Mouse (Mus musculus) embryo, embryonic 10 days (tissue): ENCODE results near the gene Gabarapl2.

Experiments used
- DNase-seq: peaks from one replicate; pipeline ENCODE4 v3.0.0-alpha.2; 2015; ENCODE audit warnings: low spot score

Gene Gabarapl2

GRCm38 (mm10) chr8:111940171-111941100 is at the start of gene Gabarapl2:
Gene Gabarapl2 (plus strand): TSS chr8:111940703.
- DNase-seq: peak; percentile 99

DNA sequence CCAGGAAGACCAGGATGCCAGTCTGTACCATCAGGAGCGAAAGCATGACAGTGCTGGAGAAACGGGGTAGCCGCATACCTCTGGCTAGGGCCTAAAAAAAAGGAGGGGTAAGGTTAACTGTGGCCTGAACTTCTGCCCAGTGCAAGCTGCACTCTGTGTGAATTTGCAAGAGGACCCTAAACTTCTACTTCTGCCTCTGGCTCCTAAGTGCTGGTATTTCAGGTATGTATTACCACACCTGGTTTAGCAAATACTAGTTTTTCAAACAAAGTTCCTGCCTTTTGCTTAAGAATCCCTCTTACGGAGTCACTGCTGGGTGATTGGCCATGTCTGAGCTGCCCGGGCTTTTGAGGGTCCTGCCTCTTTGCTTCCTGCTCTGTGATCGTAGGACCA is 49.6 kb upstream of the Gabarapl2 start:
- no peak for DNase-seq

GRCm38 (mm10) chr8:111891983-111892382 is 48.5 kb upstream of the Gabarapl2 start:
- DNase-seq: no peak

- no peak for DNase-seq
These were observed 47.9 kb upstream of the Gabarapl2 start for GRCm38 (mm10) chr8:111892615-111893014.

GRCm38 (mm10) chr8:111894955-111895354 is 45.5 kb upstream of the Gabarapl2 start:
- DNase-seq: no peak

DNA sequence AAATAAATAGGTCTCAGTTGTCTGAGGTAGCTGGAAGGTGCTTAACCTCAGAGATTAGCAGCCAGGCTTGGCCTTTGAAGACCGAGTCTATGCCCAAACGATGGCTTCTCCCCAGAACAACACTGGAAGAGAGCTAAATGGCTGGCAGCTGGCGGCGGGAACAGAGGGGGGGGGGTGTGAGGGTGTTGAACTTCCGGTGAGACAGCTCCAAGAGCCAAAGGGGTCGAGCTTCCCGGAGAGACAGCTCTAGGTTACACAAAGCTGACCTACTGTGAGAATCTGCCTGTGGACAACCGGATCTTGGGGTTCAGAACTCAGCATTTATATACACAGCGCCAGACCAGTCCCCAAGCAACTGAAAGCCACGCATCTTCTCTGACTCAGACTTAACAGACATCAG is 41.9 kb upstream of the Gabarapl2 start:
- no peak for DNase-seq

GRCm38 (mm10) chr8:111902080-111902479 is 38.4 kb upstream of the Gabarapl2 start:
- peak; percentile 74 for DNase-seq

- no peak for DNase-seq
These were observed 34.9 kb upstream of the Gabarapl2 start for GRCm38 (mm10) chr8:111905500-111906121.

GRCm38 (mm10) chr8:111909621-111910450 is 30.7 kb upstream of the Gabarapl2 start, which contains the start of gene Chst5:
Gene Chst5 (minus strand): TSS chr8:111910447.
- DNase-seq: peak; percentile 43

DNA sequence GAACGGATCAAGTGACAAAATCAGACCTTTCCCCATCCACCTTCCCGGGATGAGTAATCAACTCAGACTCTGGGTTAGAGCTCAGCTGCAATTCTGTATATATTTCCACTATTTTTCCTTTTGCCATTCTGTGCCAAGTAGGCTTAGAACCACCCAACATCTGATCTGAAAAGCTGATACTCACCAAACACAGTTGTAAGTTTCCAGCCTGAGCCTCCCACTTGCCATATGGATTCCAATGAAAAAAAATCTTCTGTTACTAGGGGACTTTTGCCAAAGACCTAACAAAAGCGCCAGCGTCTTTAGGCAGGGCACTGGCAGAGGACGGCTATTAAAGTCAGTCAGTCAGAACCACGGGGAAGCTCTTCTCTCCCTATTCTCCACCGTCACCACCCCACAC is 28.9 kb upstream of the Gabarapl2 start:
- DNase-seq: no peak

DNA sequence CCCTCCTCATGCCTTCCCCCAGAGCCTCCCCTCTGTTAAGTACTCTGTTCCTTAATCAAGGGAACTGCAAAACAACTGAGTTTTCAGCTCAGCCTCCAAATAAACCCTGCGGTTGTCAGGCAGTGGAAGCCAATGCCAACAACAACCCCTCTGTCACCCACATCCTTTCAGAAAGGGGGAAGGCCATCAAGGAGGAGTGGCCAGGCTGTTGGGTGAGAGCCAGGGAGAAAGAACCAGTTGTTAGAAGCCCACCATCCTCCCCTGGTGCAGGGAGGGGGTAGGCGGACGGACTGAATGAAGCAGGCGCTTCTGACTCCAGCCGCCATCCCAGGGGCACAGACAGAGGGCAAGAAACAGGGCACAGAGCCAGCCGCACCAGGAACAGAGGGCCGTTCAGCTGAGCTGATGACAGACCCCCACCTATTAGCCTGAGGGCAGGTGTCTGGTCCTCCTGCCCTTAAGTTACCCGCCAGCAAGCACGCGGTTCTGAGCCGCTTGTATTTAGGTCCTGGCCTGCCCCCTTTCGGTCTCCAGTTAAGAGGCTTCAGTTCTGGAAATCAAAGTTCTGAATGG is 27.6 kb upstream of the Gabarapl2 start:
- peak; percentile 52 for DNase-seq

DNA sequence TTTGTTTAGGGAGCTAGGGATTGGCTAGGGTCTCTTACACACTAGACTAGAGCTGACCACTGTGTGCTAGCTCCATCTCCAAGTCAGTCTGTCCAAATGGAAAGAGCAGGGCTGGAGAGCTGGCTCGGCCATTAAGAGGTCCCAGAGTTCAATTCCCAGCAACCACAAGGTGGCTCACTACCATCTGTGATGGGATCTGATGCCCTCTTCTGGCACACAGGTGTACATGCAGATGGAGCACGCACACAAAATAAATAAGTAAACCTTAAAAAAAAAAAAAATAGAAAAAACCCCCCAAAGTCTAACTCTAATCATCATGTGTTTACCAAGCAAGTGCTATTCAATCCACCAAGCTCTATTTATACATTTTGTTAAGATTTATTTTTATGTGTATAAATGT is 20.8 kb upstream of the Gabarapl2 start:
- DNase-seq: no peak

DNA sequence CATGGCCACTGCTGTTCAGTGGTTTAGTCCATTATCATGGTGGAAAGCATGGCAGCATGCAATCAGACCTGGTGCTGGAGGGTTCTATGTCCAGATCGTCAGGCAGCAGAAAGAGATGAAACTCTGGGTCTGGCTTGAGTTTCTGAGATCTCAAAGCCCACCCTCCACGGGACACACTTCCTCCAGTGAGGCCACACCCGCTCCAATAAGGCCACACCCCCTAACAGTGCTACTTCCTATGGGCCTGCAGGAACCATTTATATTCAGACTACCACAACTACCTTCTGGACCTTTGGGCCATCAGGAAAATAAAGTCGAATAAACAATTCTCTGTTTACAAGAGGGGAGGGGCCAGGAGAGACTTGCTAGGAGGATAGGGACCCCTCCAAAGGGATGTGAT is 19.5 kb upstream of the Gabarapl2 start:
- DNase-seq: no peak

DNA sequence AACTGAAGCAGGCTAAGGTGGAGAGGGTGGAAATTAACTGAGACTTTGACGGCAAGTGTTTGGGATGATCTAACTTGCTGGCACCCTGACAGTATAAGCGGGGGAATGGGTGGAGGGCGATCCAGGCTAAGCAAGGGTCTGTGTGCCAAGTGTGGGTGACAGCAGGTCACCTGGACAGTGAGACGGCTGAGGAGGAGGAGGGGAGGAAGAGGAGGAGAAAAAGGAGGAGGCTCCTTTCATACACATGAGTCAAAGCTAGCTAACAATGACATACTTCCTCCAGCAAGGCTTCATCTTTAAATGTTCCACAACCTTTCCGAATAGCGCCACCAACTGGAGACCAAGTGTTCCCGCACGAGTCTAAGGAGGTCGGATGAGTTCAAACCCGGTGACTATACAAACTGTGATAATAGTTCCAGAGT is 17.1 kb upstream of the Gabarapl2 start:
- DNase-seq: peak; percentile 79

- DNase-seq: no peak
These were observed 15.5 kb upstream of the Gabarapl2 start for GRCm38 (mm10) chr8:111924976-111925375.

DNA sequence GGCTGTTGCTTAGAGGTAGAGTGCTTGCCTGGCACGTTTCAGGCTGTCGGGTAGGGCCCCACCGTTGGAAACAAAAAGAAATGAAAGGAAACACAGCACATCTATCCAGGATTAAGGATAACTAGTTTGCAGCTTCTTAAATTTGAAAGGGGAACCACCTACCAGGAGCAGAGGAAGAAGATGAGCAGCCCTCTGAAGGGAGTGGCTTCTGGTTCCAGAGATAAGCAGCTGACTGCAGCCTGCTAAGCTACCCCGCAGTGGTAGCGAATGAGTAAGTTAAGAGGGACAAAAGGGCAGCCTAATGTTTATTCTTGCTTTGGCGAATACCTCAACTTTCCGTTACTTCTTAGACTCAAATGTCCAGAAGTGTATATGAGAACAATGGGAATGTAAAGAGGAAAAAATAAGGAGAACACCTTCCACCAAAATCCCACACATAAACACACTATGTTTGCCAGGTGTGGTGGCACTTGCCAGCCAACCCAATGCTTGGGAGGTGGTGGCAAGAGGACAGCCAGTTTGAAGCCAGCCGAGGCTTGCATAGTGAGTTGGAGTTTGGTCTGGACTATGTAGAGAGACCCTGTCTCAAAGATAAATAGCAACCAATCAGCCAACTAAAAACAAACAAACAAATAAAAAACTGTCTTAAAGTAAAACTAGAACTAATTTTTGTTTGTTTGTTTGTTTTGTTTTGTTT is 10.7 kb upstream of the Gabarapl2 start:
- no peak for DNase-seq

DNA sequence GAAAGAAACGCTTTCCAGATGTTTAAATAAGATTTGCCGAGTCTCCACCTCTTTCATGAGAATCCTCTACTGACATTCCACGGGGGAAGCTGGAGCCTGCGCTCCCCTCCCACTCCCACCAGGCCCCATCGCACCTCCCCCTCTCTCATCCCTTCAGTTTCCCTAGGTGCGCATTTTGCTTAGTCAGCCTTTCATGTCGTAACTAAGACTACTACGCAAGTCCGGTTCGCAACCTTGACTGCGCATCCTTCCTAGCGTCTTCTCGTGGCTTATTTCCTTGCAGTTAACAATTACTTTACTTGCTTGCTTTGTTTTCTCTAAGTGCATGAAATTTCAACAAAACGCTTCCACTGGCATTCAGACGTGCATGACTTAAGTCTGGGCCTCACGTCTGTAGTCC is 8.8 kb upstream of the Gabarapl2 start:
- DNase-seq: no peak

DNA sequence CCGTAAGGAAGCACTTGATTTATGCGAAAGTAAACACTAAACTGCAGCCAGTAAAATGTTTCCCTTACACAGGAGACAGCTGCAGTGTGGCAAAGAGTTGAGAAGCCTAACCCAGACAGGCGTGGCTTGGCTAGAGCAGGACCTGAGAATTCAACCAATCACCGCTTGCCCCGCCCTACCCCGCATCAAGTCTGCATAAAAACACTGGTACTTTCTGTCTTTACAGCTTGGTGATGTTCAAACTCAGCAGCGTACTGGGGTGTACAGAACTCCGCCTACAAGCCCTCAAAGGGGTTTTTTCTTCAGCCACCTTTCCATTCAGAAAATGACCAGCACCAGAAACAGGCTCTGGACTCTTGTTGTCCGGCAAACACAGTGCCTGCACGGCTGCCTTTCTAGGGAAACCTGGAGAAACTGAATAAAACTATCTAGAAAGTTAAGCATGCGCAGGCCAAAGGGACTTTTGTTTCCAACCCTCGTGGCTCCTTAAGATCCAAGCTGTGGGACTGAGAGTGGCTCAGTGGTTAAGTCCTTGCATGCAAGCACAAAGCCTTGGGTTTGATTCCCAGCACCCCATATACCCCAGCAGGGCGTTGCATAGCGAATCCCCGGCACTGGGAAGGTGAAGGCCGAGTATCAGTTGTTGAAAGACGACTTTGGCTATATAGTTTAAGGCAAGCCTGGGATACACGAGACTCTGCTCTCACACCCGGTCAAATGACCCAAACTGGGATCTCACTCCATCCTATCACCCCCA is 7.7 kb upstream of the Gabarapl2 start:
- DNase-seq: peak; percentile 70

GRCm38 (mm10) chr8:111933348-111934076 is 7.0 kb upstream of the Gabarapl2 start, which contains the start of gene Tmem231:
Gene Tmem231 (minus strand): TSS chr8:111933881.
- peak; percentile 97 for DNase-seq

DNA sequence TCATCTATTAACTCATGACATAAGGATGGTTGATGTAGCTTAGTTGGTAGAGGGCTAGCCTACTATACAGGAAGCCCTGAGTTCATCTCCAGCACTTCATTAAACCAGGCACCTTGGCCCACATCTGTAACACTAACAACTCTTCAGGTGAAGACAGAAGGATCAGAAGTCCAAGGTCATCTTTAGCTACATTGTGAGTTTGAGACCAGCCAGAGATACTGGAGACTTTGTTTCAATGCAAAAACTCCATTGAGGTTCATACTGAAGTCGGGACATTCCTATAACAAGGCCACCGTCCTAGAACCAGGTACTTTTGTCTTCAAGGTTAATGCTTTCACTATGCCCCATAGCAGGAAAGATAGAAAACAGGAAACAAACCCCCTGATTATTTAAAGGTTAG is 6.3 kb upstream of the Gabarapl2 start:
- no peak for DNase-seq
